Mouse (Mus musculus): Measurements from ENCODE around the gene Rpl36a. TPM values are rescaled to one million over a fixed set of nuclear protein-coding genes. Genes with fewer than 3 reads are reported as not detected.

Gene Rpl36a
- total RNA-seq, 1 experiment = 1,886 TPM

GRCm38 (mm10) chrX:134541955-134542308 is 43.5 kb upstream of the Rpl36a start:
- TF ChIP-seq ZNF384 (IDR thresholded peaks at IDR 0.05; ENCODE audit: low read depth, low read length) (no peak), CHD2 (IDR thresholded peaks at IDR 0.05; ENCODE audit: low read depth, low read length) (no peak), HCFC1 (IDR thresholded peaks at IDR 0.05; ENCODE audit: borderline replicate concordance, insufficient read depth, low read length) (no peak), ZC3H11A (IDR thresholded peaks at IDR 0.05; ENCODE audit: borderline replicate concordance, low read depth, low read length) (no peak), MAFK (IDR thresholded peaks at IDR 0.05; ENCODE audit: insufficient read depth, low read depth, low read length) (no peak)
- Histone ChIP-seq H3K4me1 (ENCODE audit: control insufficient read depth in 2 of 2, insufficient read depth in 2 of 2, low read length in 2 of 2, poor library complexity in 1 of 2) (0 out of 4 replicates have a peak, but pooled peaks cover 0 to 2% of the 10 kb centered on the region in 2 experiments), H3K27ac (ENCODE audit: insufficient read depth, low read depth, low read length, poor library complexity, severe bottlenecking) (no peak overlapping the region; the same call in 1 of the 2 replicates), H3K36me3 (ENCODE audit: control insufficient read depth, insufficient read depth, low read length, poor library complexity, severe bottlenecking) (no peaks in the 10 kb centered on the region; the same call in 1 of the 2 replicates), H3K4me3 (ENCODE audit: insufficient read depth in 1 of 2, low read depth in 1 of 2, low read length in 2 of 2, poor library complexity in 1 of 2, severe bottlenecking in 1 of 2) (peak overlapping the region; percentile 81 to 94), H3K9ac (ENCODE audit: insufficient read depth, low read depth, low read length, poor library complexity, severe bottlenecking) (peak overlapping the region; percentile 60; the same call in 1 of the 2 replicates), H3K9me3 (ENCODE audit: control insufficient read depth, insufficient read depth, low read depth, low read length) (no peaks in the 10 kb centered on the region)
- in situ Hi-C loops (cut with MboI; ENCODE audit: low sequenced_read_pairs in 2 of 2, unreplicated experiment in 2 of 2) = no loop called here
- DNase-seq (ENCODE audit: low read depth, low spot score) = no peak

GRCm38 (mm10) chrX:134547330-134547729 is 38.1 kb upstream of the Rpl36a start:
- Histone ChIP-seq H3K4me1 (ENCODE audit: control insufficient read depth in 2 of 2, insufficient read depth in 2 of 2, low read length in 2 of 2, poor library complexity in 1 of 2) (0 out of 4 replicates have a peak, but pooled peaks cover 0 to under 1% of the 10 kb centered on the region in 2 experiments), H3K27ac (ENCODE audit: insufficient read depth, low read depth, low read length, poor library complexity, severe bottlenecking) (no peak overlapping the region), H3K4me3 (ENCODE audit: insufficient read depth in 1 of 2, low read depth in 1 of 2, low read length in 2 of 2, poor library complexity in 1 of 2, severe bottlenecking in 1 of 2) (no peak overlapping the region), H3K9me3 (ENCODE audit: control insufficient read depth, insufficient read depth, low read depth, low read length) (no peaks in the 10 kb centered on the region), H3K36me3 (ENCODE audit: control insufficient read depth, insufficient read depth, low read length, poor library complexity, severe bottlenecking) (no peaks in the 10 kb centered on the region), H3K9ac (ENCODE audit: insufficient read depth, low read depth, low read length, poor library complexity, severe bottlenecking) (no peak overlapping the region)
- DNase-seq (ENCODE audit: low read depth, low spot score) = no peak
- TF ChIP-seq HCFC1 (IDR thresholded peaks at IDR 0.05; ENCODE audit: borderline replicate concordance, insufficient read depth, low read length) (no peak), ZNF384 (IDR thresholded peaks at IDR 0.05; ENCODE audit: low read depth, low read length) (no peak), MAFK (IDR thresholded peaks at IDR 0.05; ENCODE audit: insufficient read depth, low read depth, low read length) (no peak), CHD2 (IDR thresholded peaks at IDR 0.05; ENCODE audit: low read depth, low read length) (no peak), ZC3H11A (IDR thresholded peaks at IDR 0.05; ENCODE audit: borderline replicate concordance, low read depth, low read length) (no peak)
- in situ Hi-C loops (cut with MboI; ENCODE audit: low sequenced_read_pairs in 2 of 2, unreplicated experiment in 2 of 2) = no loop called here

- Histone ChIP-seq H3K9me3 (ENCODE audit: control insufficient read depth, insufficient read depth, low read depth, low read length) (no peaks in the 10 kb centered on the region), H3K4me3 (ENCODE audit: insufficient read depth in 1 of 2, low read depth in 1 of 2, low read length in 2 of 2, poor library complexity in 1 of 2, severe bottlenecking in 1 of 2) (no peak overlapping the region), H3K4me1 (ENCODE audit: control insufficient read depth in 2 of 2, insufficient read depth in 2 of 2, low read length in 2 of 2, poor library complexity in 1 of 2) (no peaks in the 10 kb centered on the region), H3K36me3 (ENCODE audit: control insufficient read depth, insufficient read depth, low read length, poor library complexity, severe bottlenecking) (no peaks in the 10 kb centered on the region), H3K27ac (ENCODE audit: insufficient read depth, low read depth, low read length, poor library complexity, severe bottlenecking) (no peak overlapping the region), H3K9ac (ENCODE audit: insufficient read depth, low read depth, low read length, poor library complexity, severe bottlenecking) (no peak overlapping the region)
- TF ChIP-seq ZC3H11A (IDR thresholded peaks at IDR 0.05; ENCODE audit: borderline replicate concordance, low read depth, low read length) (no peak), HCFC1 (IDR thresholded peaks at IDR 0.05; ENCODE audit: borderline replicate concordance, insufficient read depth, low read length) (no peak), ZNF384 (IDR thresholded peaks at IDR 0.05; ENCODE audit: low read depth, low read length) (no peak)
- no peak for DNase-seq (ENCODE audit: low read depth, low spot score)
- in situ Hi-C loops (cut with MboI; ENCODE audit: low sequenced_read_pairs in 2 of 2, unreplicated experiment in 2 of 2) = no loop called here
These were observed 34.6 kb upstream of the Rpl36a start for GRCm38 (mm10) chrX:134550903-134551302.

- Histone ChIP-seq H3K27ac (ENCODE audit: insufficient read depth, low read depth, low read length, poor library complexity, severe bottlenecking) (no peak overlapping the region), H3K36me3 (ENCODE audit: control insufficient read depth, insufficient read depth, low read length, poor library complexity, severe bottlenecking) (no peaks in the 10 kb centered on the region), H3K4me1 (ENCODE audit: control insufficient read depth in 2 of 2, insufficient read depth in 2 of 2, low read length in 2 of 2, poor library complexity in 1 of 2) (no peaks in the 10 kb centered on the region), H3K4me3 (ENCODE audit: insufficient read depth in 1 of 2, low read depth in 1 of 2, low read length in 2 of 2, poor library complexity in 1 of 2, severe bottlenecking in 1 of 2) (no peak overlapping the region), H3K9ac (ENCODE audit: insufficient read depth, low read depth, low read length, poor library complexity, severe bottlenecking) (no peak overlapping the region), H3K9me3 (ENCODE audit: control insufficient read depth, insufficient read depth, low read depth, low read length) (no peaks in the 10 kb centered on the region)
- in situ Hi-C loops (cut with MboI; ENCODE audit: low sequenced_read_pairs in 2 of 2, unreplicated experiment in 2 of 2) = no loop called here
- no peak for DNase-seq (ENCODE audit: low read depth, low spot score)
- TF ChIP-seq ZC3H11A (IDR thresholded peaks at IDR 0.05; ENCODE audit: borderline replicate concordance, low read depth, low read length) (no peak), ZNF384 (IDR thresholded peaks at IDR 0.05; ENCODE audit: low read depth, low read length) (no peak), CHD2 (IDR thresholded peaks at IDR 0.05; ENCODE audit: low read depth, low read length) (no peak), MAFK (IDR thresholded peaks at IDR 0.05; ENCODE audit: insufficient read depth, low read depth, low read length) (no peak), HCFC1 (IDR thresholded peaks at IDR 0.05; ENCODE audit: borderline replicate concordance, insufficient read depth, low read length) (no peak)
These were observed 32.1 kb upstream of the Rpl36a start for GRCm38 (mm10) chrX:134553326-134553725.

GRCm38 (mm10) chrX:134554425-134554824 is 31.0 kb upstream of the Rpl36a start:
- Histone ChIP-seq H3K4me1 (ENCODE audit: control insufficient read depth in 2 of 2, insufficient read depth in 2 of 2, low read length in 2 of 2, poor library complexity in 1 of 2) (no peaks in the 10 kb centered on the region), H3K9ac (ENCODE audit: insufficient read depth, low read depth, low read length, poor library complexity, severe bottlenecking) (no peak overlapping the region), H3K4me3 (ENCODE audit: insufficient read depth in 1 of 2, low read depth in 1 of 2, low read length in 2 of 2, poor library complexity in 1 of 2, severe bottlenecking in 1 of 2) (no peak overlapping the region), H3K9me3 (ENCODE audit: control insufficient read depth, insufficient read depth, low read depth, low read length) (no peaks in the 10 kb centered on the region), H3K27ac (ENCODE audit: insufficient read depth, low read depth, low read length, poor library complexity, severe bottlenecking) (no peak overlapping the region), H3K36me3 (ENCODE audit: control insufficient read depth, insufficient read depth, low read length, poor library complexity, severe bottlenecking) (no peaks in the 10 kb centered on the region)
- in situ Hi-C loops (cut with MboI; ENCODE audit: low sequenced_read_pairs in 2 of 2, unreplicated experiment in 2 of 2) = no loop called here
- TF ChIP-seq ZNF384 (IDR thresholded peaks at IDR 0.05; ENCODE audit: low read depth, low read length) (no peak), HCFC1 (IDR thresholded peaks at IDR 0.05; ENCODE audit: borderline replicate concordance, insufficient read depth, low read length) (no peak), CHD2 (IDR thresholded peaks at IDR 0.05; ENCODE audit: low read depth, low read length) (no peak), MAFK (IDR thresholded peaks at IDR 0.05; ENCODE audit: insufficient read depth, low read depth, low read length) (no peak), ZC3H11A (IDR thresholded peaks at IDR 0.05; ENCODE audit: borderline replicate concordance, low read depth, low read length) (no peak)
- DNase-seq (ENCODE audit: low read depth, low spot score) = no peak
